Mouse (Mus musculus) ovary, postnatal 36 days (tissue): ENCODE data around the gene Acot3.
"Not testable (repeated sequence)": the region's sequence is repeated elsewhere in the genome, so short reads cannot be mapped to it uniquely, and the experiment has no call there.

Experiments
- DNase-seq: peaks from one replicate; pipeline ENCODE4 v3.0.0; 2022; ENCODE audit warnings: low spot score, mixed read lengths

The Acot3 gene

GRCm38 (mm10) chr12:84042248-84042647, 9.7 kb upstream of the Acot3 start:
- no peak for DNase-seq

GRCm38 (mm10) chr12:84044045-84044444, 7.9 kb upstream of the Acot3 start:
- DNase-seq = no peak

GRCm38 (mm10) chr12:84046906-84047305, 5.0 kb upstream of the Acot3 start:
- DNase-seq = no peak

GRCm38 (mm10) chr12:84050744-84051143, 1.2 kb upstream of the Acot3 start:
- DNase-seq = not testable (repeated sequence)

GRCm38 (mm10) chr12:84052609-84053008, 665 bp downstream of the Acot3 start:
- DNase-seq = no peak

GRCm38 (mm10) chr12:84053173-84053572, 1.2 kb downstream of the Acot3 start:
- peak; percentile 10 for DNase-seq

- peak; percentile 22 for DNase-seq
These were observed 1.9 kb downstream of the Acot3 start for GRCm38 (mm10) chr12:84053679-84054391.

GRCm38 (mm10) chr12:84060946-84061345, 9.0 kb downstream of the Acot3 start:
- DNase-seq = no peak

- DNase-seq = no peak
These were observed 10.4 kb downstream of the Acot3 start for GRCm38 (mm10) chr12:84062336-84062735.

- no peak for DNase-seq
These were observed 11.3 kb downstream of the Acot3 start for GRCm38 (mm10) chr12:84063228-84063627.

GRCm38 (mm10) chr12:84063833-84064232, 11.9 kb downstream of the Acot3 start:
- DNase-seq = no peak

GRCm38 (mm10) chr12:84064621-84065020, 12.7 kb downstream of the Acot3 start:
- DNase-seq = no peak

GRCm38 (mm10) chr12:84067752-84068151, 15.8 kb downstream of the Acot3 start:
- DNase-seq = no peak

- DNase-seq = no peak
These were observed 16.4 kb downstream of the Acot3 start for GRCm38 (mm10) chr12:84068296-84068695.

GRCm38 (mm10) chr12:84068986-84069385, 17.0 kb downstream of the Acot3 start, which contains the start of gene Acot5:
TSS of gene Acot5 (plus strand) at chr12:84069325.
- DNase-seq = no peak

GRCm38 (mm10) chr12:84069582-84069981, 17.6 kb downstream of the Acot3 start:
- DNase-seq = peak; percentile 41

- DNase-seq = no peak
These were observed 19.8 kb downstream of the Acot3 start for GRCm38 (mm10) chr12:84071696-84072095.

- DNase-seq = no peak
These were observed 25.5 kb downstream of the Acot3 start for GRCm38 (mm10) chr12:84077371-84077990.

GRCm38 (mm10) chr12:84083842-84084241, 31.9 kb downstream of the Acot3 start:
- DNase-seq = no peak

- no peak for DNase-seq
These were observed 32.6 kb downstream of the Acot3 start for GRCm38 (mm10) chr12:84084581-84084980.

- not testable (repeated sequence) for DNase-seq
These were observed 42.7 kb downstream of the Acot3 start for GRCm38 (mm10) chr12:84094666-84095065.

- DNase-seq = no peak
These were observed 47.7 kb downstream of the Acot3 start for GRCm38 (mm10) chr12:84099605-84100004.

GRCm38 (mm10) chr12:84100071-84100470, 48.1 kb downstream of the Acot3 start:
- no peak for DNase-seq
